Mouse (Mus musculus) liver, embryonic 11.5 days (tissue): ENCODE data around the gene Elane. TPM values are rescaled to one million over a fixed set of nuclear protein-coding genes. Genes with fewer than 3 reads are reported as not detected.
A peak's percentile ranks its signal among the peaks of the same experiment; 100 is the strongest.
"Not testable (repeated sequence)": the region's sequence is repeated elsewhere in the genome, so short reads cannot be mapped to it uniquely, and the experiment has no call there.

Experiments used
- ATAC-seq: fragments of 200-750 bp; cut with Nextera tagmentation; replicated peaks from 2 replicates; pipeline ENCODE4 v1.8.0; 2017; ENCODE audit warnings: moderate number of reproducible peaks, mild to moderate bottlenecking, moderate TSS enrichment, moderate library complexity; ENCODE audit not compliant: low FRiP score
- DNase-seq: peaks from one replicate; pipeline ENCODE4 v3.0.0-alpha.2; 2017; ENCODE audit warnings: low spot score
- H3K27ac ChIP-seq: fragments of 300-500 bp; sonication (generic); 2 replicates; pipeline ENCODE4 v1.5.1; 2014; ENCODE audit warnings: mild to moderate bottlenecking, low read depth, low read length, control low read depth
- H3K27me3 ChIP-seq: fragments of 300-500 bp; sonication (generic); replicated peaks from 2 replicates; pipeline ENCODE4 v1.6.1; 2014; ENCODE audit warnings: low read length, mixed read lengths; ENCODE audit not compliant: control insufficient read depth, insufficient read depth
- H3K36me3 ChIP-seq: fragments of 300-500 bp; sonication (generic); 2 replicates; pipeline ENCODE4 v1.6.1; 2014; ENCODE audit warnings: mild to moderate bottlenecking, low read length, moderate library complexity, mixed read lengths; ENCODE audit not compliant: control insufficient read depth, insufficient read depth
- H3K4me1 ChIP-seq: fragments of 300-500 bp; sonication (generic); replicated peaks from 2 replicates; pipeline ENCODE4 v1.6.1; 2014; ENCODE audit warnings: low read length, mixed read lengths; ENCODE audit not compliant: control insufficient read depth, insufficient read depth
- H3K4me2 ChIP-seq: fragments of 300-500 bp; sonication (generic); 2 replicates; pipeline ENCODE4 v1.6.1; 2014; ENCODE audit warnings: mild to moderate bottlenecking, control low read depth, moderate library complexity
- H3K4me3 ChIP-seq: fragments of 300-500 bp; sonication (generic); 2 replicates; pipeline ENCODE4 v1.5.1; 2014; ENCODE audit warnings: low read depth, low read length, control low read depth
- H3K9ac ChIP-seq: fragments of 300-500 bp; sonication (generic); 2 replicates; pipeline ENCODE4 v1.6.1; 2014; ENCODE audit warnings: low read depth, low read length, control low read depth
- H3K9me3 ChIP-seq: fragments of 300-500 bp; sonication (generic); 2 replicates; pipeline ENCODE4 v1.6.1; 2016; ENCODE audit warnings: low read length, inconsistent platforms, mixed read lengths; ENCODE audit not compliant: control insufficient read depth
- WGBS: fragments of 180-500 bp; shearing (Covaris S2); extraction: QIAGEN DNeasy Blood & Tissue Kit; methylation state at CpG from one replicate; pipeline ENCODE4 v1.1.7; 2014; 5-methylcytosine and 5-hydroxymethylcytosine counted together
- polyA plus RNA-seq: library from polyadenylated mRNA; unstranded; fragments of >200 nt; fragmentation: Nextera tagmentation; extraction: Ambion mirVana; gene quantifications from 2 replicates; pipeline ENCODE4 v1.2.1, GENCODE M21; 2014

The Elane gene
- polyA plus RNA-seq, 1 experiment from 2014 or later = 11.1 TPM

DNA sequence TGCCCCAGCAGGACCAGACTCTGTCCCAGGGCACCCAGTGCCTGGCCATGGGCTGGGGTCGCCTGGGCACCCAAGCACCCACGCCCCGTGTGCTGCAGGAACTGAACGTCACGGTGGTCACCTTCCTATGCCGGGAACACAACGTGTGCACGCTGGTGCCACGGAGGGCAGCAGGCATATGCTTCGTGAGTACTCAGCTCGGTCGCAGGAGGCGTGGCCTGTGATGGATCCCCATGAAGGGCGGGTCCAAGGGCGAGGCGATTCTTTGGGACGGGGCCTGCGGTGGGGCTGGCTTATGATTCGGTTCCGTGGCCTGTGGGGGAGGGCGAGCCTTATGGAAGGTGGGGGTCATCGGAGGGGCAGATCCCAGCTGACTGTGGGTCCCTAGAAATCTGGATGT lies 4.1 kb upstream of the Elane start:
- no peak overlapping the region for H3K27ac ChIP-seq
- DNase-seq (no peak), ATAC-seq (peak; percentile 44)
- H3K9me3 ChIP-seq = no peaks in the 10 kb centered on the region
- WGBS = 5% methylated on average over 22 of the region's 22 CpGs
- 0 out of 2 replicates have a peak overlapping the region, but pooled peaks have one; percentile 34 for H3K9ac ChIP-seq
- peaks cover 6% of the 10 kb centered on the region; the same call in 1 of the 2 replicates for H3K27me3 ChIP-seq
- H3K36me3 ChIP-seq = no peaks in the 10 kb centered on the region
- peaks cover 34% of the 10 kb centered on the region for H3K4me1 ChIP-seq
- H3K4me3 ChIP-seq = peak overlapping the region; percentile 39
- H3K4me2 ChIP-seq = peak overlapping the region; percentile 56

DNA sequence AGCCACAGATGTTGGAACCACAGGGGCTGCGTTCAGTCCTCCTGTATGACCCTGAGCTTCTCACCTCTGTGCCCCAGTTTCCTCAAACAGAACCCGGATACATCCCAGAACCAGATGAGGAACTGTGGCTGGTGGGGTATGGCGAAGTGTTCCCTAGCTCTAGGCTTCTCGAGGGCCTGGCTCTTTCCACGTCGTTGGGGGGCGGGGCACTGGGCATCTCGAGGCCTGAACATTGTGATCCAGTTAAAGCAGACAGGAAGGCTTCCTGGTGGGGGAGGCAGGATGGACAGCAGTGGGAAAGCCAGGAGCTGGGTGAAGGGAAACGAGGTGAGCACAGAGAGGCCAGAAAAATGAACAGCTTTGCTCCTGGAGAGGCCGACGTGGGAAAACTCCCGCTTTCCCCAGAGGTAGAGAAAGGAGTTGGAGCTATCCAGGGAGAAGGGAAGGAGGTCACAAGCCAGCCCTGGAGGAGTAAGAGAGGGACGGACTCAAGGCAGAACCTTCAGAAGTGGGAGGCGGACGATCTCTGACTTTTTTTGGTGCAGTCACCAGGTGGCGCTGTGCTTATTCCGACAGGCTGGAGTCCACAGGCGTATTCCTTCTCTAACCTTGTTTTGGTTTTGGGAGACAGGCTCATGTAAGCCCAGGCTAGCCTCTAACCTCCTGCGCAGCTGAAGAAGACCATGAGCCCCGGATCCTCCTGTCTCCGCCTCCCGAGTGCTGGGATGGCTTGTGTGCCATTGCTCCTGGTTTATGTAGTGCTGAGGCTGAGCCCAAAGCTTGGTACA lies 2.6 kb upstream of the Elane start:
- no peak overlapping the region for H3K27ac ChIP-seq
- no peaks in the 10 kb centered on the region for H3K9me3 ChIP-seq
- ATAC-seq (peak; percentile 15; the same call in 1 of the 2 replicates), DNase-seq (peak; percentile 75)
- H3K4me2 ChIP-seq = peak overlapping the region; percentile 11
- H3K4me1 ChIP-seq = peaks cover 29% of the 10 kb centered on the region
- peaks cover 6% of the 10 kb centered on the region; the same call in 1 of the 2 replicates for H3K27me3 ChIP-seq
- WGBS = 17% methylated on average over 22 of the region's 22 CpGs
- peak overlapping the region; percentile 42; the same call in 1 of the 2 replicates for H3K9ac ChIP-seq
- no peak overlapping the region for H3K4me3 ChIP-seq
- no peaks in the 10 kb centered on the region for H3K36me3 ChIP-seq

DNA sequence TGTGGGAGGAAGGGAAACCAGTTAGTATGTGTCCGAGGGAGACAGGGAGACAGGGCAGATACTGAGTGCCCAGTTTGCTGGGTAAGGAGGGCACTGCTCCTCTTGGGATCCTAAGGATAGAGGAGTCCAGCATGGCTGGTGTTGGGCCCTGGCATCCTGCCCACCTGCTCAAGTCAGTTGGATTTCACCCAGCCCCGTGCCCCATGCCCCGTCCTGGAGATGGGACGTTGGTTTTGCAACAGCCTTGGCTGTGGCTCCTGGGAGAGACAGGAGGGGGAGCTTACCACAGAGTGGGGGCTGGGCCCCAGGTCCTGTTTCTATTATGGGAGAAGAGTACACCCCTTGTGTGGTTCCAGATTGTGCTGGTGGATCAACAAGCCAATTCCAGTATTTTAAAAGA lies 1.6 kb upstream of the Elane start:
- Histone ChIP-seq H3K36me3 (no peaks in the 10 kb centered on the region), H3K4me1 (peaks cover 29% of the 10 kb centered on the region), H3K27me3 (peaks cover 6% of the 10 kb centered on the region; the same call in 1 of the 2 replicates), H3K4me2 (no peak overlapping the region), H3K9ac (no peak overlapping the region), H3K4me3 (no peak overlapping the region), H3K27ac (no peak overlapping the region), H3K9me3 (no peaks in the 10 kb centered on the region)
- ATAC-seq = no peak
- DNase-seq = no peak
- 45% methylated on average over 4 of the region's 4 CpGs for WGBS

DNA sequence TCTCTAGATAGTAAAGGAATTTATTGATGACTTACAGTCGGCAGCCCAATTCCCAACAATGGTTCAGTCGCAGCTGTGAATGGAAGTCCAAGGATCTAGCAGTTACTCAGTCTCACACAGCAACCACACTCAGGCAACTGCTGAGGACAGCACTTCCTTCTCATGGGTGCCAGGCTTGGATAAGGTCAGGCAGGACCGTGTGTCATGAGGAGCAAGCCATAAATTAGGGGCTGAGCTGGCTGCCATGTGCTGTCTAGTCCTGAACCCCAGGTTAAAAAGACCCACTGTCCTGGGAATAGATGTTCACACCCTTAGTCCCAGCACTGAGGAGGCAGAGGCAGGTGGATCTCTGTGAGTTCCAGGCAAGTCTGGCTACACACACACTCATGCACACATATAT lies 1.1 kb upstream of the Elane start:
- not testable (repeated sequence) for H3K36me3 ChIP-seq, H3K4me2 ChIP-seq, H3K9ac ChIP-seq, H3K4me3 ChIP-seq, DNase-seq, H3K27me3 ChIP-seq, ATAC-seq, H3K9me3 ChIP-seq, H3K27ac ChIP-seq
- WGBS = 56% methylated on average over 3 of the region's 3 CpGs
- H3K4me1 ChIP-seq = peaks cover 29% of the 10 kb centered on the region

DNA sequence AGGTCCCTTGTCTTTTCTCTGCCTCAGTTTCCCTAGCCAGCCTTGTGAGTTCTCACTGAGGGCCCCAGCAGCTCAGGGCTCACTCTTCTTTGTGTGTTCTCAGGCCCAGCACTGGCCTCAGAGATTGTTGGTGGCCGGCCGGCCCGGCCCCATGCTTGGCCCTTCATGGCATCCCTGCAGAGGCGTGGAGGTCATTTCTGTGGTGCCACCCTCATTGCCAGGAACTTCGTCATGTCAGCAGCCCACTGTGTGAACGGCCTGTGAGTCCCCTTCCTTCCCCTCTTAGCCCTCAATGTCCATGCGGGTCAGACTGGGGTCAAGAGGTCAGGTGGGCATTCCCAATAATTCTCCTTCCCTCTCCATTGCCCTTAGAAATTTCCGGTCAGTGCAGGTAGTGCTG lies 564 bp downstream of the Elane start:
- Histone ChIP-seq H3K4me3 (no peak overlapping the region), H3K9ac (no peak overlapping the region), H3K4me2 (no peak overlapping the region), H3K27ac (no peak overlapping the region), H3K9me3 (no peaks in the 10 kb centered on the region), H3K27me3 (peaks cover 6% of the 10 kb centered on the region; the same call in 1 of the 2 replicates), H3K36me3 (no peaks in the 10 kb centered on the region), H3K4me1 (peaks cover 14% of the 10 kb centered on the region)
- no peak for DNase-seq
- WGBS = 80% methylated on average over 8 of the region's 8 CpGs
- ATAC-seq = no peak

DNA sequence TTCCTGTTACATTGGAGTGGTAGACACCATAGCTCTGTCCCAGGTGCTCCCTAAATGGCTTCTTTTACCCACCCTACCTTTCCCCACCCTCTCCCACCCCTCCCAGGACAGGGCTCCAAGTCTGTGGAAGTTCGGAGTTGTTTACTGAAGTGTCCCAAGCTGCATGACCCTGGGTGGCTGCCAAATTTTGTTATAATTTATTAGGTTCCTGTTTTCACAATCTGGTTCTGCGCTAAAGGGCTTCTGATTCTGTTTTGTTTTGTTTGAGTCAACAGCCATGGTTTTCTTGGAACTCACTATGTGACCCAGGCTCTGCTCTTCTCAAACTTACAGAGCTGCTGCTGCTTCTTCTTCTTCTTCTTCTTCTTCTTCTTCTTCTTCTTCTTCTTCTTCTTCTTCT lies 3.3 kb downstream of the Elane start:
- no peak for DNase-seq
- no peaks in the 10 kb centered on the region for H3K4me1 ChIP-seq
- no peak overlapping the region for H3K9ac ChIP-seq
- no peak for ATAC-seq
- WGBS = 69% methylated on average over 2 of the region's 2 CpGs
- no peak overlapping the region for H3K4me3 ChIP-seq
- no peaks in the 10 kb centered on the region for H3K36me3 ChIP-seq
- no peak overlapping the region for H3K27ac ChIP-seq
- no peaks in the 10 kb centered on the region for H3K27me3 ChIP-seq
- H3K4me2 ChIP-seq = no peak overlapping the region
- no peaks in the 10 kb centered on the region for H3K9me3 ChIP-seq

DNA sequence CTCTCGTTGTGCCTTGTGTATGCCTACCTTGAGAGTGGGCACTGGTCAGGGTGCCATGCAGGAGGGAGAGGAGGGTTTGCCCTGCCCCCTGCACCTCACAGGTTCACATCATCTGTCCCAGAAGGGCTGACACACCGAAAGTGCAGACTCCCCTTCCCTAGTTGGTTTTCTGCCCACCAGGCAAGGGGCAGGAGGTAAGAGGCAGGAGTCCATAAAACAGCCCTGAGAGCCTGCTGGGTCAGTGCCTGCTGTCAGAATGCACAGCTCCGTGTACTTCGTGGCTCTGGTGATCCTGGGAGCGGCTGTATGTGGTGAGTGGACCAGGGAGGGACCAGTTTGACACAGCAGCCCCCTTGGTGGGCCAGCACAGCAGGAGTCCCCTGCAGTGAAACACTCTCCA lies 4.6 kb downstream of the Elane start, which contains the start of gene Cfd:
Gene Cfd (plus strand): TSS at position 184 of the 400 bp plus-strand sequence.
- Histone ChIP-seq H3K27me3 (no peaks in the 10 kb centered on the region), H3K27ac (no peak within 1 kb of the TSS), H3K4me1 (no peaks in the 10 kb centered on the region), H3K4me3 (no peak within 1 kb of the TSS), H3K9me3 (no peaks in the 10 kb centered on the region), H3K9ac (no peak within 1 kb of the TSS), H3K4me2 (no peak within 1 kb of the TSS), H3K36me3 (0 out of 2 replicates have a peak, but pooled peaks cover 3% of the 10 kb centered on the region)
- DNase-seq (no peak), ATAC-seq (no peak)
- WGBS = 51% methylated on average over 5 of the region's 5 CpGs

DNA sequence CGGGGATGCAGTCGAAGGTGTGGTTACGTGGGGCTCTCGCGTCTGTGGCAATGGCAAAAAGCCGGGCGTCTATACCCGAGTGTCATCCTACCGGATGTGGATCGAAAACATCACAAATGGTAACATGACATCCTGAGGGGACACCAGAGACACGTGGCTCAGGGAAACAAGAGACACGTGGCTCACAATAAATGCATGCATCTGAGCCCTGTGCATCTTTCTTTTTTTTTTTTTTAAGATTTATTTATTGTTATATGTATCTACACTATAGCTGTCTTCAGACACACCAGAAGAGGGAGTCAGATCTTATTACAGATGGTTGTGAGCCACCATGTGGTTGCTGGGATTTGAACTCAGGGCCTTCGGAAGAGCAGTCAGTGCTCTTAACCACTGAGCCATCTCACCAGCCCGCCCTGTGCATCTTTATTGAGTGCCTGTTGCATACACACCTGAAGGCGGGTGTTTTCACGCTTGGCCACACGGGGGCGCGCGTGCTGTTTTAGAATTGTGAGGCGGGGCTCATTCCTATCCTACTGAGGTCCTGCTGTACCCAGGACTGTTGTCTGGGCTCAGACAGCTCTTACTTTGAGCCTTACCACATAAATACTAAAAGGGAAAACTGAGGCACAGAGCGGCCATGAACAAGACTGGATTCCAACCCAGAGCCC lies 6.5 kb downstream of the Elane start:
- ATAC-seq (peak; percentile 59), DNase-seq (peak; percentile 84)
- H3K27ac ChIP-seq, H3K4me2 ChIP-seq, H3K36me3 ChIP-seq, H3K9me3 ChIP-seq, H3K9ac ChIP-seq, H3K4me3 ChIP-seq, H3K4me1 ChIP-seq, H3K27me3 ChIP-seq: not testable (repeated sequence)
- WGBS = 41% methylated on average over 22 of the region's 22 CpGs
